Mouse (Mus musculus) embryonic fibroblast, embryonic 13.5 days (primary cell): ENCODE data around the gene Zfp831. TPM values are rescaled to one million over a fixed set of nuclear protein-coding genes. Genes with fewer than 3 reads are reported as not detected.

Experiments used
- H3K27ac ChIP-seq: 2 replicates; pipeline ENCODE4 v1.5.1; 2012; ENCODE audit warnings: low read length, control low read depth, inconsistent platforms; ENCODE audit not compliant: insufficient read depth
- H3K4me1 ChIP-seq: 2 replicates; pipeline ENCODE4 v1.6.1; 2011; ENCODE audit warnings: low read length; ENCODE audit not compliant: control insufficient read depth, insufficient read depth
- H3K4me3 ChIP-seq: 2 replicates; pipeline ENCODE4 v1.5.1; 2011; ENCODE audit warnings: mild to moderate bottlenecking, control low read depth, low read length; ENCODE audit not compliant: insufficient read depth
- CTCF ChIP-seq: IDR thresholded peaks from 2 replicates; pipeline ENCODE4 v1.5.1; 2011; ENCODE audit warnings: mild to moderate bottlenecking, control low read depth, low read length, moderate library complexity, borderline replicate concordance; ENCODE audit not compliant: insufficient read depth
- POLR2A ChIP-seq: IDR thresholded peaks from 2 replicates; pipeline ENCODE4 v1.6.1; 2011; ENCODE audit warnings: low read depth, mild to moderate bottlenecking, control low read depth, low read length, moderate library complexity
- polyA plus RNA-seq: library from polyadenylated mRNA; stranded (reverse); fragments of >200 nt; gene quantifications from 2 replicates; pipeline ENCODE4 v1.2.4, GENCODE M21; 2011; ENCODE audit warnings: low read depth; ENCODE audit not compliant: missing spikeins, insufficient read length

The Zfp831 gene
- polyA plus RNA-seq, 1 experiment, result not detected

DNA sequence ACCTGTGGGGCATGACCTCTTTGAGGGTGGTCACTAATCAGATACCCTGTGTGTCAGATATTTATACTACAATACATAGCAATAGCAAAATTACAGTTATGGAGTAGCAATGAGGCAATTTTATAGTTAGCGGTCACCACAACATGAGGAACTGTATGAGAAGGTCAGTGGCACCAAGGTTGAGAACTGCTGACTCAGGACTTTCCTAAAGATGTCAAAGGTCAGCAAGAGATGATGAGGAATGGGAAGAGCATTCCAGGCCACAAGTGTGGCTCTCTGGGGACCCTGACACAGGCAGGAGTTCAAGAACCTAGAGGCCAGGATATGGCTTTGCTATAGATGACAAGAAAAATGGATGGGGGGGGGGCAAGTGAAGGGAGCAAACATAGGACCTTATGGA lies 38.3 kb upstream of the Zfp831 start:
- H3K4me1 ChIP-seq, result 0 out of 2 replicates have a peak, but pooled peaks cover under 1% of the 10 kb centered on the region
- no peak overlapping the region for H3K4me3 ChIP-seq
- no peak overlapping the region for H3K27ac ChIP-seq
- no peak for TF ChIP-seq POLR2A
- TF ChIP-seq CTCF, result no peak

DNA sequence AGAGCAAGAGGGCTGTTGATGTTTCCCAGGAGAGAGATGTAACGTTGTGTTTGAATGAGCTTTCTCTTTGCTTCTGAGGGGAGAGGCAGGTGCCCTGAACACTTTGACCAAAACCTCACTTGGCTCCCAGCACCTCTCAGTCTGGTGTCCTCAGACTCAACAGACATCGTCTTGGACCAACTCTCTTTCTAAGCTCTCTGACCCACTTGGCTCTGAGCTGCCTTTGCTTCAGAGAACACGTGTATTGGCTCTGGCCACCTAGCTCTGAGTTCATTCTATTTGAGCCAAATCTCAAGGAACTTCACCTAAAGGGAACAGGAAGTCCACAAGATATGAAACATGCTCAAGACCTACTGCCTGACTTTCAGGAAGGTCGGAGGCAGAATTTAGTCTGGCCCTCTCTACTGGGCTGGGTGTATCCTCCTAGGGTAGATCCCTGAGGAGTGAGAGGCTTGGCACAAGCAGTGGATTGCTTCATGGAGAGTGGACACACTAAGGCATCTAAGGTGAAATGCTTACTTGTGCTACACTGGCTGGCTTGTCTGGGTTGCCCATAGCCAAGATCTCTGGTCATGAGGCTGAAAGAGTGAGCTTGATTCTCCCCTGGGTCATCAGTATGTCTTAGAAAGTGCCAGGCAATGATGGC lies 37.8 kb upstream of the Zfp831 start:
- no peak overlapping the region for H3K4me3 ChIP-seq
- H3K27ac ChIP-seq, result no peak overlapping the region
- TF ChIP-seq POLR2A, result no peak
- TF ChIP-seq CTCF, result no peak
- H3K4me1 ChIP-seq, result no peaks in the 10 kb centered on the region

DNA sequence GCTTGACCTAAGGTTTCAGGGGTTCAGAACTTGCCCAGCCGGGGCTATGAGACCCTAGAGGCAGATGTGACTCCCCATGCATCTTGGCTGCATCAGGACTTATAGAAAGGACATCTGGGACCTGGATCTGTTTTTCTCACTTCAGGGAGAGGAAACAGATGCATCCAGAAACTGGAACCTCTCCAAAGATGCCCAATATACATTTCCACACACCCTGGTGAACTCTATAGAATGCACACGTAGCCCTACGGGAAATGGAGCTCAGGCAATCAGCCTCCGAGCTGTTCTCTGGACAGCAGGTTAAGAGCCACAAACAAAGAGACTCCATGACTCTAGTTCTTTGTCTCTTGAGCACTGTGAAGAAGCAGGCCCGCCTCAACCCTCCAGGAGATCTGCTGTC lies 37.0 kb upstream of the Zfp831 start:
- Histone ChIP-seq H3K4me1 (no peaks in the 10 kb centered on the region), H3K27ac (no peak overlapping the region), H3K4me3 (no peak overlapping the region)
- no peak for TF ChIP-seq POLR2A
- no peak for TF ChIP-seq CTCF

DNA sequence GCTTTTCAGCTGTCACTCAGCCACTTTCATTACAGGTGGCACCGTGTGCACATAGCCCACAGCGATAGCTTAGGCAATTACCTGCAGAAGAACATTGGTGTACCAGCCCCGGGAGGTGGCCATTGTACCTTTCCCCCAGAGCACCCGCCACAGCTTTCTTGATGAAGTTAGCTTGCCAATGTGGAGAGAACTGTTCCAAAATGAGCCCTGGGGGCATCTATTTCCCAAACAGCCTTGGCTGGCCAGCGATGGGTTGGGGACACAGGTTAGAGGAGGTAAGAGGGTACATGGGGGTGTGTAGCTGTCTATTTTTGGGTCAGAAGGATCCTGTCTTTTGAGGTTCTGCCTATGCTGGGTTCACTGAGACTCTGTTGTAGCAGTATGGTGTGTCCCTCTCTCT lies 33.4 kb upstream of the Zfp831 start:
- Histone ChIP-seq H3K4me1 (no peaks in the 10 kb centered on the region), H3K27ac (no peak overlapping the region), H3K4me3 (no peak overlapping the region)
- no peak for TF ChIP-seq POLR2A

DNA sequence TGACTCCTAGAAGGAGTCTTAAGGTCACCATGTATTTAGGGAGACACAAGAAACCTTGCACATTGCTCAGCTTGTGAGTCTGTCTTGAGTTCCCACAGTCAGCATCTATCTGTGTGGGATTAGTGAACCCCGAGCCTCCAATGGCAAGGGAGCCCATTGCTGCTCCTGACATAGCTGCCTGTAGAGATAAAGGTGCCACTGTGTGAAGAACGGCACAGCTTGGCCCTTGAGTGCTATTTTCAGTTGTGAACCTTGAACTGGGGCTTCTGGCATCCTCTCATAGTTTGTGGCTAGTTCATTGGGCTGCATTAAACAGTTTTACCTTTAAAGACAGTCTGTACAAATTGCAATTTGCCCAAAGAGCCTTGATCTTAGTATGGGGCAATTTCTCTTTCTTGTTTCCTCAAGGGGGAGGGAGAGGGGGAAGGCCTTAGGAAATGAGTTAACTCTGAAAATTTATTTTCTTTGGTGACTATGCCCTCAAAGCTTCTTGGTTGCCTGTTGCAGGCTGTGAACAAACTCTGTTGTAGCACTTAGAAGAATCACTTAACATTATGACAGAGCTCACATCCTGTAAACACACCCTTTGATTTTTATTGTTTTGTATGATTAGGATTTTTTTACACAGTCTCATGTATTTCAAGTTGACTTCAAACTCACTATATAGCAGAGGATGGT lies 30.8 kb upstream of the Zfp831 start:
- Histone ChIP-seq H3K4me1 (no peaks in the 10 kb centered on the region), H3K4me3 (no peak overlapping the region), H3K27ac (no peak overlapping the region)
- TF ChIP-seq POLR2A, result no peak
- no peak for TF ChIP-seq CTCF

DNA sequence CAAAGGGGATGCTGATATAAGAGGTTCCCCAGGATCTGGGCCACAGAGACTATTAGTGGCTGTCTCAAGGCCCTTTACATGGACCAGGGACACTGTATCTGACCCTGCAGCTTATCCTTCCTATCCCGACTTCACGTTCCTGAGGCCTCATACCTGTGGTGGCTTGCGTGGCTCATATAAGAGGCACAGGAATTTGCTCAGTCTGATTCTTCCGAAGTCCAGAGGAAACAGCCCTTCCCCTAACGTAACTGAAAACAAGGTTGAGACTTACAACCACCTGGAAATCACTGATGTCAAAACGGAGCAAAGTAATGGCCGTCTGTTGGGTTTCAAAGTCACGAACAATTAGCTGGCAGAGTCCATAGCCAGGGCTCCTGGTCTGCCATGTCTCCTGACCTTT lies 30.1 kb upstream of the Zfp831 start:
- Histone ChIP-seq H3K4me1 (no peaks in the 10 kb centered on the region), H3K4me3 (no peak overlapping the region), H3K27ac (no peak overlapping the region)
- no peak for TF ChIP-seq CTCF
- TF ChIP-seq POLR2A, result no peak

DNA sequence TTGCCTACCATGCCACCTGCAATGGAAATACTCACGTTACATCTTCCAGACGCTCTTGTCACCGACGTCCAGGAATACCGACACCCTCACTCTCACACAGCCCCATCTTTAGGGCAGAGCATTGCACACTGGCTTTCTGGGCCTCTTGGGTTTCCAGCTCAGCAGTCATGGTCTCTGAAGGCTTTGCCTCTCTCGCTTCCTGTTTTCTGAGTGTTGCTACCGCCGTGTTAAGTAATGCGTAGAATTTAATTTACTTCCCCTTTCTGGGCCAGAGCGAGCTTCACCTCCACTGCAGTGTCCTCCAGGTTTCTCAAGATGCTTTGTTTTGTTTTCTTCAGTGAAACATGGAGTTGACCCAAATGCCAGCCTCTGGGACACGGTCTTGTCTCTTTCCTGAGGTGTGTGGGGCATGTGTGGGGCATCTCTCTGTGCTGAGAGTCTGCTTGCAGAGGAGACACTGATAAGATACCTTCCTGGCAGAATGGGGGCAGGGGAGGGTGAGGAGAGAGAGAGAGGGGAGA lies 29.4 kb upstream of the Zfp831 start:
- Histone ChIP-seq H3K4me3 (no peak overlapping the region), H3K27ac (no peak overlapping the region), H3K4me1 (no peaks in the 10 kb centered on the region)
- no peak for TF ChIP-seq CTCF
- no peak for TF ChIP-seq POLR2A

DNA sequence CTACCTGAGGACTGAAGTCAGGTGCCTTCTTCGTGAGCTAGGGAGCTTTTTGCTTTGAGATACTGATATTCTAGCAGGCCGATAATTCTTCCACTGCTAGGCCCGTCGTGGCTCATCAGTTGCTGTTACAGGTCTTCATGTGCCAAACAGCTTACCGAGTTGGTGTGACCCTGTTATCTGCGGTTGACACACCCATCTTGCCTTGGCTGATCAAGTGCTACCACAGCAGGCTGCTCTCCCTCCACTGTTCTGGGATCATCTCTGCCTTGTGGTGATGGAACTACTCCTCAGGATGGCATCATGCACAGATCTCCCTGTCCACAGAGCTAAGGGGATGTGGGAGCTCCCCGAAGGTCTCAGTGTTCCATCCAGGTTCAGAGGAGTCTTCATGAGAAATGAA lies 21.5 kb upstream of the Zfp831 start:
- Histone ChIP-seq H3K27ac (no peak overlapping the region), H3K4me3 (no peak overlapping the region), H3K4me1 (no peaks in the 10 kb centered on the region)
- no peak for TF ChIP-seq POLR2A
- TF ChIP-seq CTCF, result no peak

DNA sequence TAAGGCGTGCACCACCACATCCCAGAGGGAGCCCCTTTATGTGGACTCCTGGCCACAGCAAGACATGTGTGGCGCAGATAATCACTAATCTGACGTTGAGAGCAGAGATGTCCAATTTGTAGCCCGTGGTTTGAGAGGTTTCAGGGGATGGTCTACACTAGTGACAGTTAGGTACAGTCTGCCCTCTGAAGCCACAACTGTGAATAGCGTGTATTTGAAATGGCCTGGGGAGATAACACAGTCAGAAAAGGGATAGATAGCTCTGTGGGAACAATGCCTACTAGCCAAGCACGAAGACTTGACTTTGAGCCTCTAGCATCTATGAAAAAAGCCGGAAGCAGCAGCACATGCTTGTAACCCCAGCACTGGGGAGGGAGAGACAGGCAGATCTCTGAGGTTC lies 18.9 kb upstream of the Zfp831 start:
- Histone ChIP-seq H3K27ac (no peak overlapping the region), H3K4me1 (no peaks in the 10 kb centered on the region), H3K4me3 (no peak overlapping the region)
- TF ChIP-seq CTCF (no peak), POLR2A (no peak)

DNA sequence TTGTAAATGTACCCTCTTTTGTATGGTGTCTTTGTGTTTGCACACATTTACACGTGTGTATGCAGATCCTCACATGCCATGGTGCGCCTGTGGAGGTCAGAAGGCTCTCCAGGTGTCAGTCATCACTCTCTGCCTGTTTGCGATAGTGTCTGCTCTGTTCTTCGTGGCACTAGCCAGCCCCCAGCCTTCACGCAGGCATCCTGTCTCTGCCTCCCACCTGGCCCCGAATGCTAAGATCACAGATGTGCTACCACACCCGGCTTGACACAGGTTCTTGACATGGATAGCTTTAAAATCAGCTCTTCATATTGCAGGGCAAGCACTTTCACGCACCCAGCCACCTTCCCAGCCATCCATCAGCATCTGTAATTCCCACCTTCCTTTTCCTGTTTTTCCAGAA lies 16.3 kb upstream of the Zfp831 start:
- no peak overlapping the region for H3K27ac ChIP-seq
- H3K4me3 ChIP-seq, result no peak overlapping the region
- no peaks in the 10 kb centered on the region for H3K4me1 ChIP-seq
- TF ChIP-seq POLR2A, result no peak
- TF ChIP-seq CTCF, result no peak
